Mouse (Mus musculus) adipocyte (in vitro differentiated cells): ENCODE measurements at regions not wholly inside any gene's neighbourhood (a gene's known extent, or its start where the extent isn't known, plus 50 kb on each side); places are given as distances from the start of the nearest gene placed in this dataset.

Source experiments
- DNase-seq: peaks from one replicate; pipeline ENCODE4 v3.0.0-alpha.2; 2016; ENCODE audit warnings: low spot score

DNA sequence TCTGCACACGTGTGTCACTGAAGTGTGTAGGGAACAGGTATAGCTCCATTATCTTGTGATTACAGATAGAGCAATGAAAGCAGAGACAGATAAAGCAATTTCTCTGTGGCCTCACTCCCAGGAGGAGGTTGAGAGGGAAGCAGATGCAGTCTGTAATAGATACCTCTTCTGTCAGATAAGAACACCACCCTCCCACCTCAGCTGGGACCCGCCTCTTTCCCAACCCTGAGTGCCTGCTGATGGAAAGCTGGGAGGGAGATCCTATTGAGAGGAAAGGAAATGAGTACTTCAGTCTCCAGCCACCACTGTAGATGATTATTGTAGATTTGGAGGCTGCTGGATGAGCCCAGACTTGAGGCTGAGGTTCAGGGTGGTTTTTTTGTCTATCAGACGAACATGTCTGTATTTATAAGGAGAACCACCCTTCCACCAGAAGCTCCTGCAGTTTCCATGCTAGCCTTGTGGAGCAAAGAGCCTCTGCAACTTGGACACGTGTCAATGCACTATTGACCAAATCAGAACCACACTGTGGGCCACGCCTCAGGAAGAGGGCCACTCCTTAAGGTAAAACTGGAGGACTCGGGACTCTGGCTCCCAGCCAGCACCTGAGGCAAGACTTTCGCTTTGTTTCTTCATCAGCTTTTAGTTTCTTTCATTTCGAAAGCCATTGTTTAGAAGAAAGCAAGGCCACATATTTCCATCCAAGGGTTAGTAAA lies 55.3 kb upstream of the Plekha5 start:
- peak; percentile 71 for DNase-seq

GRCm38 (mm10) chr6:140367303-140367702 lies 56.6 kb upstream of the Plekha5 start:
- no peak for DNase-seq

DNA sequence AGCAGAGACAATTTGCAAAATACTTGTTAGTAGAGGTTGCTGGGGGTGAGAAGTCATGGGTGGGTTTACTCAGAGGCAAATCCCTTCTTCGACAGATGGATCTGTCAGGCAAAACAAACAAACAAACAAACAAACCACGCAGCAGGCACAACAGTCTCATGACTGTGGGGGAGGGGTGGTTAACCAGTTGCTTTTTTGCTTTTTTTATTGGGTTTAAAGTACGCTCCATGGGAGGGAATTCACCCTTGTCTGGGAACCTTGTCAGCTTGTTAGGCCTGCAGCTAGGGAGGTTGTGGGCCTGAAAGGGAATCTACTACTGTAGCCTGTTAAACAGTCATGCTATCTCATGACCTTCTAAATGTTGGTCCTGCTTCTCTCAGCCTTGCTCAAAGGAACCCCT lies 57.1 kb upstream of the Plekha5 start:
- no peak for DNase-seq

DNA sequence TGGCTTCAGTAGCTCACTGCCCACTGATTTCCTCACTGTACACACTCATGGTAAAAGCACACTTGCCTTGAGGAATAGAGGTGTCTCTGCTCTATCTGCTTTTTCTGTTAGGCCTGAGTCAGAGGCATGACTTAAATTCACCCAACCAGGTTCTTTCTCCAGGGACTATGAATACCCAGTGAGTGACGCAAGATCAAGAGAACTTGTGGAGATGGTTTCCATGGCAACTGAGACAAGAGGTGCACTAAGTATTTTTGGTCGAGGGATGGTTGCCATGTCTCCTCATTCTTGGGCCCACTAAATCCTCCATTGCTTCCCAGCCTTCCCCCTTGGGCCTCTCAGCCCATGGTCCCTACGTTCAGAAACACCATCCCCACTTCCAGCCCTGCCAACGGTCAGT lies 62.9 kb upstream of the Plekha5 start:
- no peak for DNase-seq

GRCm38 (mm10) chr6:140357901-140358300 lies 66.0 kb upstream of the Plekha5 start:
- no peak for DNase-seq

GRCm38 (mm10) chr6:140357300-140357699 lies 66.6 kb upstream of the Plekha5 start:
- DNase-seq, result no peak

DNA sequence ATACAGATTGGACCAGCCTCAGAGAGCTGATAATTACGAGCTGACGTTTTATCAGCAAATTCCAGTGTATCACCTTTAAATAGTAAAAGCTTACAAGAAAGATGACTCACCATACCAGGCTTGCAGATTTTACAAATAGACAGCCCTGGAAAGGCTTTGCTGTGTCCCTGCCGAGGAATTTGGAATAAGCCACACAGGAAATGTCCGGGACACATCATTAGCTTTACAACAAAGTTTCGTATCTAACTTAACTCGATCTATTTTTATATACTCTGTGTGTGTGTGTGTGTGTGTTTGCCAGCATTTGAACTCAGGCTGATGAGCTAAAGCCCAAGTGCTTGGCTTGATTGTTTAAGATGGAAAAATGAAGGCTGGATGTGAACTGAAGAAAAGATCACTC lies 69.8 kb upstream of the Plekha5 start:
- DNase-seq, result no peak

DNA sequence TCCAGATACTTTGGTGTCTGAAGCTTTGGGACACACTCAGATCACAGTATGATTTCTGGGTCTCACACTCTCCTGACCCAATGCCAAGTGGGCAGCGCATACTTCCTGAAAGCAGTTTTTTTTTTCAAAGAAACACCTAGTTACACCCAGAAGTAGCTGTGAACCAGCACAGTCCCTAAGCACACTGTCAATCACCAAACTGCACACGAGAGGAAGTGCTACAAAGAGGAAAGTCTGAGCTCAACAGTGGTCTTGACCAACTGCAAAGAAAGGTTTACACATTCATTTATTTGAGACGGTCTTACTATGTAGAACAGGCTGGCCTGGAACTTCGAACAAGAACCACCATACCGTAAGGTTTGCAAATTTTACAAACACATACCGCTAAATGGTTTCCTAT lies 70.2 kb upstream of the Plekha5 start:
- no peak for DNase-seq

DNA sequence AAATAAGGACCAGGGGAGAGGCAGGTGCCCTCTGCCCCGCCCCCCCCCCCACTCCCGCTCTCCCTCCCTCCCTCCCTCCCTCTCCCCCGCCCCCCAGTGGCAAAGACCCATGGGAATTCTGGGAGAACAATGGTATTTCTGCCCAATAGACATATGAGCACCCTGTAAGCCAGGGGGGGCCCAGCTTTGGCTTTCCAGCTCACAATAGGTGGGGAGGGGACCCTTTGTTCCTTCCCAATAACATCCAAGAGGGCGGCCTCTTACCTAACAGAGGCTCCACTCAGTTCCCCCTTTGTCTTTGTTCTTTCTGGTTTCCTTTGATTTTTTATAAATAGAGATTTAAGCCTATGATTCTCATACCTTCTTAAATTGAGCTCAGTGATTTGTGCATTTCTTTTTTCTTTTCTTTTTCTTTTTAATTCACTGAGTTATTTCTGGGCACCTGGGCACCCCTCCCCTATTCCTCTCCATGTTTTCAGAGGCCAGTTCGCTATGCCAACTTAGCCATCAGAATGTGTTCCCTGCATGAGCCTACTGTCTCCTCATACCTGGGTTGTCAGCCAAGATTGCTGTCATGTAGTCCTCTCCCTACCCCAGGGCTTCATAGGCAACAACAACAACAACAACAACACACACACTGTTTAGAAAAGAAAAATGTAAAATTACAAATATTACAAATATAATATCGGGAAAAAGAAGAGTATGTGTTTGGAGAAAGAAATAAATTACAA lies 72.3 kb upstream of the Plekha5 start:
- no peak for DNase-seq

DNA sequence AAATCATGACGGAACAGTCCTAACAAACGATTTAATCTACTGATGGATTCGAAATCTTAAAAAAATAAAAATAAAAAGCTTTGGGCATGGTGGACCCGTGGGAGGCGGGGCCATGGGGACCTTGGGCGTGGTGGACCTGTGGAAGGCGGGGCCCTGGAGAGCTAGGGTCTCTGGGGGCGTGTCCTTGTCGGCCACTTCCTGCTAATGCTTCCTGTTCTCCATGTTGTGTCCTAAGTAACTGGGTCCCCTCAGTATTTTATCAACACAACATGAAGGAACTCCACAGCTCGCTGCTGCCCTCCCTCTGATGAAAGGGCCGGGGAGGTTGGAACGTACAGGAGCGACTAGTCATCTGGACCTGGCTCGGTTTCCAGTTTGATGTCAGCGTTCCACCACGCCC lies 75.3 kb upstream of the Plekha5 start:
- no peak for DNase-seq

- DNase-seq, result no peak
Measured at GRCm38 (mm10) chr6:140346929-140347328, 76.9 kb upstream of the Plekha5 start.

- no peak for DNase-seq
Measured at GRCm38 (mm10) chr6:140343638-140344037, 80.2 kb upstream of the Plekha5 start.

DNA sequence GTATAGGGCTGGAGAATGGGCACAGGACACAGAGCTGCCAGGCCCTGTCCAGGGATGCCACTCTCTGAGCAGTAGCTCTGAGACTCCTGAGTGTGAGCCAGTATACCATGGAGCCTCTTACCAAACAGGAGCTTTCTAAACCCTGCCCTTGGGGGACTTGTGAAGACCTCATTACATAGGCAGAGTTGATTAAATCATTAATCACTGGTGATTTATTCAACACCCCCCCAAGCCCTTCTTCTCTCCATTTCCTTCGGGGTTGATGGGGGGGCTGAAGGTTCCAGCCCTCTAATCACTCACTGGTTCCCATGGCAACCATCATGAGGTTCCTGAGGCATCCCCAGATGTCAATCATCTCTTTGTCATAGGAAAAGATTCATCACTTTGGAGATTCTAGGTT lies 81.0 kb upstream of the Plekha5 start:
- DNase-seq, result no peak

GRCm38 (mm10) chr6:140339731-140340130 lies 84.1 kb upstream of the Plekha5 start:
- no peak for DNase-seq

DNA sequence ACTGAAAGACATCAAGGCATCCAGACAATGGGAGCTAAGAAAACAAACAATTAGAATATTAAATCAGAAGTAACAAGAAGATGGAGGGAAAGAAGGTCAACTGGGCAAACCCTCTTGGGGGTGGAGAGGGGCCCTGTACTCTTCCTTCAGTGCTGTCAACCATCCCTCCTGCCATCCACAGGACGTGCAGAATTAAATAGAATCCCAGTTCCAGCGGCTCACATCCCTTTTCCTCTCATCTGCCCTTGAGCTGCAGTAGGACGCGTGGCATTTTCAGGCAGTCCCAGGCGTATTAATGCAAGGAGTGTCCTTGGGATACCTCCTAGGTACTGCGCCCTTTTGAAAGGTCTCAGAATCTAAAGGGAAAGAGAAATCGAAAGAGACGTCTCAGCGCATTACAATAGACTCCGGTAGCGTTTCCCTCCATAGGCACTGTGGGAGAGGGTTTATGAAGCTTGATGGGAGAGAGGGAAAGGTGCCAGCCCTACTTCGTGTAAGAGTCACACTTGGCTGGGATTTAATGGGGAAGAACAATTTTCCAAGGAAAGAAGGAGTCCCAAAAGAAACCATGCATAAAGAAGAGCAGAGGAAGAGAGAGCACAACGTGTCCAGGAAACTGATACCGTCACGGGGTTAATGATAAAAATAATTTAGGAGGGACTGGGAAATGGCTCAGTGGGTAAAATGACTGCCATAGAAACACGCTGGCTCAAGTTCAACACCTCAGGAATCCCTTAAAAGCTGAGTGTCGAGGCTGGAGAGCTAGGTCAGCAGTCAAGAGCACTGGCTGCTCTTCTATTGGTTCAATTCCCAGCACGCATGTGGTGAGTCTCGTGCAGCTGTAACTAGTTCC lies 85.7 kb upstream of the Plekha5 start:
- DNase-seq, result no peak

DNA sequence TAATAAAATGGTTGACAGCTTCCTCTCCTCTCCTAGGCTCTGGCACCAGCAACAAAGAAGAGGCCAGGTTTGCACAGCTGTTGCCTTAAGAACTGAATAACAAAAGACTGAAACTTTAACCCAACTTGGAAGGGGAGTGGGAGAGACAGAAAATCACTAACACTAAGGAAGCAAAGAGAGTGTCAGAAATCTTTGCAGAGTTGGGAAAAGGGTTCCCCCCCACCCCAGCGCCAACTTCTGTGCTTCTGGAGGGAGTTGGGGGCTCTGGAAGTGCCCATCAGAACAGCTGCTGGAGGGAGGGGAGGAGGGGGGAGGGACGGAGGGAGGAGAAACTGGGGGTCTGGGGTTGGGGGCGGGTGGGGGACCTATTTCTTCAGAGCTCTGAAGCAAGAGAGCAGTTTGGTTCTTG lies 86.8 kb upstream of the Plekha5 start:
- DNase-seq, result no peak

DNA sequence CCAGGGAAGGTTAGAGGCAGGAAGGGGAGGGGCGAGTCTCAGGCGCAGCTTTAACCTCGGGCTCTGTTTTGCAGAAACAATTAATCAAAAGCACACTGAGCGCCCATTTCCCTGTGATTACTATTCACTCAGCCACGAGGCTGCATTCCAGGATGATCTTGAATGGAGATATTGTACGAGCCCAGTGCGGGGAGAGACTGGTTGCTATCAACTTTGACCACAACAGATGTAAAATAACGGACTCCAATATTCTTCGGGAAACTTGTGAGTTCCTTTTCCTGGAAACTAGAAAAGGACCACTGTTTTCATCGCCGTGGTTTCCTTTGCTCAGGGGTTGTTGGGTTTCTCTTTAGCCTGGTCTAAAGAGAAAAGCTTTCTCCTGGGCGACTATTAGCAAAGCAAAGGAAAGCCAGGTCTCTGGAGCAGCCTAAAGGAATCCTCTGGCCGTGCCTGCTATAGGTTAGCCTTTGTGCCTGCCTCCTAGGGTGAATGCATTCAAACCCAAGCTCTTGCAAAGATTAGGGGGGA lies 87.4 kb upstream of the Plekha5 start:
- no peak for DNase-seq

DNA sequence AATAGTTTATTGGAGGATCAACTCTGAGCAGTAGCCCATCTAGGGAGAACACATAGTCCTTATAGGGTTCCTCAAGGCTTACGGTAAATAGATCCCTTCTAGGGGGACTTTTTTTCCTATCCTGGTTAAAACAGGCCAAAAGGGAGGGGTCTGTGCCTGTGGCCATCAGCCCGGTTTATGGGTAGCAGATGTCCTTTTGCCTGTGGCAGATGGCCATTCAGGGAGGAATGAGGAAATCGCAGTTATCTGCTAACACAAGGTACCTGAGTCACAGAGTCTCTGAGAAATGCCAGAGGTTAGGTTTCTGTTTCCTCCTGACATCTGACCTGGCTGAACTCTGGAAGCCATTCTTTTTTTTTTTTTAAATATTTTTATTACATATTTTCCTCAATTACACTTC lies 90.5 kb upstream of the Plekha5 start:
- no peak for DNase-seq

DNA sequence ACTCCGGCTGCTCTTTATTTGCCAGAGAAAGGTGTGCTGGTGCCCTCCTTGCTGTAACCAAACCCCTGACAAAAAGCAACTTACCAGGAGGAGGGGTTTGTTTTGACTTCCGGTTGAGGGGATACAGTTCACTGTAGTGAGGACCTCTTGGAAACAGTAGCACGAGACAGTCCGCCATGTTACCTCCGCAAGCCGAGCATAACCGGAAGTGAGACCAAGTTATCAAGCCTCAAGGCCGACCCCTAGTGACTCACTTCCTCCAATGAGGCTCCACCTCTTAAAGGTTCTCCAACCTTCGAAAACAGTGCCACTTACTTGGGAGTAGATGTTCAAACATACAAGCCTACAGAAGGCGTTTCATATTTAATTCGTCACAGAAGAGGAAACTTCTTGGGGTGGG lies 115.2 kb upstream of the Plekha5 start:
- DNase-seq, result no peak

DNA sequence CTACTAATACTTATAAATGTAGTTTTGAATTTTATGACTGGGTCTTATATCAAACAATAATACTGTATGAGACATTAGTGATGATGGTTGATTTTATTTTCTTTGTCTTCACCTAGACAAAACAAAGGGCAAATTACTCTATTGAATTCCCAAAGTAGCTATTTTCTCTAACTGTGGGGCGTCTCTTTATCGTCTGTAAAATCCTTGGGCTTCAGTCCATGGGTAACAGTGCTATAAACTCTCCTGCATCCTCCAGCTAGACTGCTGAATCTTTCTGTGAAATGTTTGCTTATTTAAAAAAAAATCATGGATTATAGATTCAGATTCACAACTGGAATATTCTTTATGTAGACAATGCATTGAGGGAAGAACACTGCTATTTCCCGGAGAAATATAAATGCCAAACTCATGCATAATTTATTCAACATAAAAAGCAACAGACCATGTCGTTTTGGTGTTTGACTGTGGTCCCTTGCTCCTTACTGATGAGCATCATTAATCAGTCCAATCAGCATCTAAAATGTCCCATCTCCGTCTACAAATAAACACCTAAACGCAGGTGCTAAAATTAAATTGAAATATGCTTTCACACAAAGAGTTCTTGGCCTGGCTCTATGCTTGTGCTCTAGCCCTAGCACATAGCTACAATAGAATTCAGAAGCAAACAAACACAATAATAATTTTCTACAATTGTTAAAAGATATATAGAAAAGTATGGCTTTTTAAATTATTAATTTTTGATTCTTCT lies 116.9 kb upstream of the Plekha5 start:
- DNase-seq, result no peak

GRCm38 (mm10) chr6:140304105-140304504 lies 119.7 kb upstream of the Plekha5 start:
- no peak for DNase-seq
